Mouse (Mus musculus): ENCODE data around the gene Rps21.
"Not testable (repeated sequence)": the region's sequence is repeated elsewhere in the genome, so short reads cannot be mapped to it uniquely, and the experiment has no call there.

The Rps21 gene

GRCm38 (mm10) chr2:180259826-180260609, 2.8 kb downstream of the Rps21 start:
- not testable (repeated sequence) for DNase-seq (ENCODE audit: low spot score)

- DNase-seq (ENCODE audit: low spot score), result no peak
These were observed 3.7 kb downstream of the Rps21 start for GRCm38 (mm10) chr2:180260610-180261480.

DNA sequence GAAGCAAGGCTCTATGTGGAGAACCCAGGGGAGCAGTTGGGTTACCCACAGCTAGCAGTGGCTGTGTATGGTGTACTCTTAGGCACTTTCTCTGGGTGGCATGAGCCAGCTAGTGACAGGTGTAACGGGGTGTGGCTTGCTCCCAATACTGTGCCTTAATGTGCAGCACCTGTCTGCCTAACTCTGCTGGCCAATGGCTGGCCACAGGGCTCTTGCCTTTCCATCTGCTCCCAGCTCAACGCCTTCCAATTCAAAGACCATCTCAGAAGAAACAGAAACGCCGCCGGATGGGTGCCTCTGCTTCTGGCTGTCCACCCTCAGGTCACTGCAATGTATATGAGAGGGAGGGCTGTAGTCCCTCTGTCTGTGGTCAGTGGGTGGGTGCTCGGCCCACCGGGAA, 4.7 kb downstream of the Rps21 start:
- no peak for DNase-seq (ENCODE audit: low spot score)

GRCm38 (mm10) chr2:180262441-180262840, 5.3 kb downstream of the Rps21 start:
- no peak for DNase-seq (ENCODE audit: low spot score)

GRCm38 (mm10) chr2:180262891-180263290, 5.7 kb downstream of the Rps21 start:
- no peak for DNase-seq (ENCODE audit: low spot score)

DNA sequence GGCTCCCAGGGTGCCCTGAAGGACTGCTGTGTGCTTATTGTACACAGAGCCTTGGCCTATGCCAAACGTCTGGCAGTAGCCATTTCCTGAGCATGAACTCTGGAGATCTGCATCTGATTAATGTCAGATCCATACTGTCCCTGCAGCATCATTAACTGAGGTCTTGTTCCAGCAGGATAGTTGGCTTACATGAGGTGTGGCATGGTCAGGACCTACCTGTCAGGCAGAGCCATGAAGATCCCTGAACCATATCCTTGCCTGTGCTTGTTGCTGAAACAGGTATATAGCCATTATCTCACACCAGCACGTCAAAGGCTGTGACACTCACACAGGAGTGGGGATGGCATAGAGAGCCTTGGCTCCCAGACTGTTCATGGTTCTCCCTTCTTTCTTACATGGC, 10.8 kb downstream of the Rps21 start:
- no peak for DNase-seq (ENCODE audit: low spot score)

DNA sequence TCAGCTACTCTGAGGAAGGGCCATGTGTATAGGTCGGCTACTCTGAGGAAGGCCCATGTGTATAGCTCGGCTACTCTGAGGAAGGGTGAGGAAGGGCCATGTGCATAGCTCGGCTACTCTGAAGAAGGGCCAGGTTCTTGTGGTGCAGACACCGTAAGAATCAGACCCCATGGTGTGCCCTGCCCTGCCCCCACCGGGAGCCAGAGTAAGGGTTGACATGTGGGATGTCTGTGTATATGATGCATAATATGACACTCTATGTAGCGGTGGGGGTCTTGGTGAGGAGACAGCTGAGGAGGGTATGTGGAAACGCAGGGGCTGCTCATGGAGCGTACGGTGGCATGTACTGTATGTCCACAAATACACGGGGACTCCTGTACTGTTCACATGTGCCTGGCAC, 12.2 kb downstream of the Rps21 start:
- no peak for DNase-seq (ENCODE audit: low spot score)

DNA sequence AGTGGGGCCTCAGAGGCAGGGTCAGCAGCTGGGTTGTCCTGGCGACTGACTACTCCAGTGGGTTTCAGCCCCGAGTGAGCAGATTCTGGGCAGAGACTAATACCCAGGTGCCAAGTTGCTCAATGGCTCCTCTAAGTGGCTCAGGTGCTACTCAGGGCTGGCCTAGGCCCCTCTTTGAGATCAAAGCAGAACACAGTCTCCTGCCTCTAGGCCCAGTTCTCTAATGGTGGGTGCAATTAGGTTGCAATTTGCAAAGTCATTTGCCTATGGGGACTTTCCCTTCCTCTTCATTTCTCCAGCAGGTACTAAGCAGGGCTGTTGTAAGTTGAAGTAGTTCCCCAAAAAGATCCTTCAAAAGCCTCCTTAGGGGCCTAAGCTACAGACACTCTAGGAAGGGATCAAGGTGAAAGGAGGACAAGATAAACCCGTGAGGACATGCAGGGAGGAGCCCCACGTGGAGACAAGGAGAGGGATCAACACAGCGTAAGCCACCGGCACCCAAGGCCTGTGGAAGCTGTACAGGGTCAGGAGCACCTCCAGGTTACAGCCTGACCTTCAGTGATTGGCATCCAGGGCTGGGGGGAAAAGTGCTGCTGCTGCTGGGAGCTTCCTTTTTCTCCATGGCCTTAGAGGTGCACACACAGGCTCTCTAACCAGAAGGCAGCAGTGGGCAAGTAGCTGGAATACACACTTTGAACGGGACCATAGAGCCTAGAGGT, 13.5 kb downstream of the Rps21 start:
- DNase-seq (ENCODE audit: low spot score), result no peak

DNA sequence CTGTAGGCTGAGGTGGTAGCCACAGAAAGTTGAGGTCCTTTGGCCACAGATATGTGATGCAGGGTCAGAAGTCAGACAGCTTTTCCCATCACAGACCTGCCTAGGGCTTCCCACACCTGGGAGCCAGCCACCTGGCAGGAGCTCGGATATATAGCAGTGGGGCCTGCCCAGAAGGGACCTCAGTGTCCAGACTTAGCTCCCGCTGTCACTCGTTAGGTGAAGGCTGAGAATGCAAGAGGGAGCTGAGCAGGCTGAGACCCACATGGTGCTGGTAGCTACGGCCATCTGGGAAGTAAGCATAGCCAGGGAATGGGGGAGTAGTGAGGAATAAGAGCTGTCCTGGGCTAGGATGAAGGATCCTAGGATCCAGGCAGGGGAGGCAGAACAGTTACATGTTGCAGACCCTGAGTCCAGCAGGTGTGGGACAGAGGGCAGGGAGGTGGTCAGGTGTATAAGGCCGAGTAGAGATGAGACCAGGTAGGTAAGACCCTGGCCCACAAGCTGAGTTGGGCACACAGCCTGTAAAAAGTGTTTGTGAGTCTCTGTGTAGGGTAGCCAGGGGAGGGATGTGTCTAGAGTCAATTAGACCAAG, 14.7 kb downstream of the Rps21 start:
- no peak for DNase-seq (ENCODE audit: low spot score)

DNA sequence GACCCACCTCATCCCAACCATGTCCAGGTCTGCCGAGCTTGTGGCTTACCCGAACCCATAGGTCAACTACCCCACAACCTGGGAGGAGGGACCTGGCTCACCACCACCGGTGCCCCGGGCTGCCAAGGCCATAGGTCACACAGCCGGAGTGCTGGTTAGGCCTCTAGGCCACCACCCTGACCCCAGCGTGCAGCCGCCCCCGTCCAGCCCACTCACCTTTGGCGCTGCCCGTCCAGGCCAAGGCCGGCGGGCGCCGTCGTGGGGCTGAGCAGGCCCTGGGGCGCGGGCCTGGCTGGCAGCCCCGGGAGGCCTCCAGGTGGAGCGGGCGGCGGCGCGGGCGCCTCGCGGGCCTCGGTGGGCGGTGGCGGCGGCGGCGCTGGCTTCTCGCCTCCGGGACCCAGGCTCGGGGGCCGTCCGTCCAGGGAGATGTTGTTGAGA, 15.7 kb downstream of the Rps21 start:
- no peak for DNase-seq (ENCODE audit: low spot score)

GRCm38 (mm10) chr2:180273394-180274244, 16.4 kb downstream of the Rps21 start, which contains the start of gene Cables2:
TSS of gene Cables2 (minus strand) at chr2:180273496.
- DNase-seq (ENCODE audit: low spot score), result peak; percentile 77

- DNase-seq (ENCODE audit: low spot score), result no peak
These were observed 17.3 kb downstream of the Rps21 start for GRCm38 (mm10) chr2:180274523-180274922.

DNA sequence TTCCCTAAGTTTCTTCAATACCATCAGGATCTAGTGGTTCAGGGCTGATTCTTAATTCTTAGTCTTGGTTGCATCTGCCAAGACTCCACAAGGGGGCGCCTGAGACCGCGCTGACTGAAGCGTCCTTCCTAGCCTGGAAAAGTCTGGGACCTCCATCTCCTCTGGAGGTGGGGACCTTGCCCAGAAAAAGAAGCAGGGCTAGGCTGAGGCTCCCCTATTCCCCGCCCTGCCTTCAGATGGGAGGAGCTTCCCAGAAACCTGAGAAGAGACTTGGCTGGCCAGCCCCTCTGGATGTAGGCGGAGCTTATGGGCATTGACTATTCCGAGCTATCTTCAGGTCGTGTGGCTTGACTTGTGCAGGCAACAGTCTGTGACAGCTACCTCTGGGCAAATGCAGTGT, 18.7 kb downstream of the Rps21 start:
- DNase-seq (ENCODE audit: low spot score), result peak; percentile 82

- no peak for DNase-seq (ENCODE audit: low spot score)
These were observed 19.2 kb downstream of the Rps21 start for GRCm38 (mm10) chr2:180276385-180276784.

DNA sequence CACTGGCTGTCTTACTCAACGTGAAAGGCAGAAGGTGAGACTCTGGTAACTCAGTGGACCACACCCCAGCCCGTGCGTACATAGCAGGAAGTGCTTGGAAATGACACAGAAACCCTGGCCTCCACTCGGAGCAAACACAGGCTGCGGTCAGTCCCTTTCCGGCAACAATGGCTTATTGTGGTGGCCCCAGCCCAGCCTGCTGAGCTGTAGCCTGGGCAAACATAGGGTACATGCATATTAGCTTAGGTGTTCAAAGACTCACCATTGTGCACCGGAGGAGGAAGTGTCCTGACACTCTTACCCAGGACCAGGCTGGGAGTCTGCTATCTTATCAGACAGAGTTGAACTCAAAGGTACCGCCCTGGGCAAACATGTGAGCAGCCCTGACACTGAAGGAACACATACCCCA, 19.7 kb downstream of the Rps21 start:
- no peak for DNase-seq (ENCODE audit: low spot score)

- DNase-seq (ENCODE audit: low spot score), result no peak
These were observed 20.7 kb downstream of the Rps21 start for GRCm38 (mm10) chr2:180277773-180278320.

GRCm38 (mm10) chr2:180279321-180279720, 22.1 kb downstream of the Rps21 start:
- DNase-seq (ENCODE audit: low spot score), result no peak

DNA sequence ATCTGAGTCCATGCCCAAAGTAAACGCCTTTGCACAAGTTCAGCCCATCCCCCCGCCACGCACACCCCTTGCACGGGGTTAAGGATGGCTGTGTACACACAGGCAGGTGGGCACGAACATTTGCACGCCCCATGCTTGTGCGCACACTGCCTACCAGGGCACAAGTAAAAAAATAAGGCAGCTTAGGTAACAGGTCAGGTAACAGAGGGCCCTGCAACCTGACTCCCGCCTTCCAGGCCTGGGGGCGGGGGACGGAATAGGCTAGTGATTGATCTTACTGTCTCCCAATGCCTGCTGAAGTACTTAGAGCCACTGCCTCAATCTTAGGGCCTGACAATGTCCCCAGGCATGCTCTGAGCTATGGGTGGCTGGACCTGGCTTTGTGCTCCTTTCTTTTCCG, 31.8 kb downstream of the Rps21 start:
- DNase-seq (ENCODE audit: low spot score), result no peak

GRCm38 (mm10) chr2:180289440-180290108, 32.4 kb downstream of the Rps21 start, which contains the start of gene Rbbp8nl:
TSS of gene Rbbp8nl (minus strand) at chr2:180289879.
- DNase-seq (ENCODE audit: low spot score), result peak; percentile 81

GRCm38 (mm10) chr2:180290503-180290902, 33.3 kb downstream of the Rps21 start:
- no peak for DNase-seq (ENCODE audit: low spot score)

All from urinary bladder, postnatal 25 days (tissue).